ENCODE assay signal across 8 mouse cellular contexts in genomic region chr4:155171961-155172533, GRCm38 (mm10). TPM values are rescaled to one million over a fixed set of nuclear protein-coding genes. Genes with fewer than 3 reads are reported as not detected.
DNase-seq lines count a peak whose midpoint lies in the region; ATAC-seq and TF ChIP-seq lines count a peak whose summit lies in the region.

No protein-coding gene starts in this region.

- WGBS in intestine, embryonic 15.5 days = 69% methylated on average over 5 of the region's 5 CpGs
- WGBS in intestine, postnatal 0 days = 80% methylated on average over 5 of the region's 5 CpGs
- WGBS in embryonic facial prominence, embryonic 14.5 days = 74% methylated on average over 5 of the region's 5 CpGs
- WGBS in limb, embryonic 12.5 days = 86% methylated on average over 5 of the region's 5 CpGs
- WGBS in thymus, adult 2 months = 25% methylated on average over 5 of the region's 5 CpGs

- no peaks in the 10 kb centered on the region for H3K36me3 ChIP-seq in intestine, embryonic 15.5 days
- no peaks in the 10 kb centered on the region; the same call in 1 of the 2 replicates for H3K36me3 ChIP-seq in intestine, postnatal 0 days (ENCODE audit: control insufficient read depth, insufficient read depth)
- H3K36me3 ChIP-seq in ES-Bruce4 (ENCODE audit: control insufficient read depth, insufficient read depth, low read length, poor library complexity, severe bottlenecking) = no peaks in the 10 kb centered on the region
- no peaks in the 10 kb centered on the region for H3K36me3 ChIP-seq in embryonic facial prominence, embryonic 14.5 days (ENCODE audit: control insufficient read depth, insufficient read depth, low read length)
- no peaks in the 10 kb centered on the region for H3K36me3 ChIP-seq in limb, embryonic 12.5 days
- H3K36me3 ChIP-seq in thymus, adult 2 months (ENCODE audit: control insufficient read depth, insufficient read depth, low read length) = no peaks in the 10 kb centered on the region

- no peaks in the 10 kb centered on the region for H3K9me3 ChIP-seq in intestine, embryonic 15.5 days
- H3K9me3 ChIP-seq in intestine, postnatal 0 days (ENCODE audit: control insufficient read depth) = no peaks in the 10 kb centered on the region
- H3K9me3 ChIP-seq in ES-Bruce4 (replicated peaks; ENCODE audit: control insufficient read depth, insufficient read depth, low read length, poor library complexity, severe bottlenecking) = no peaks in the 10 kb centered on the region
- H3K9me3 ChIP-seq in embryonic facial prominence, embryonic 14.5 days (ENCODE audit: control insufficient read depth, low read length) = no peaks in the 10 kb centered on the region
- H3K9me3 ChIP-seq in limb, embryonic 12.5 days = no peaks in the 10 kb centered on the region

- no peak for TF ChIP-seq EP300 in ES-Bruce4 (IDR thresholded peaks at IDR 0.05; ENCODE audit: insufficient read depth, low read depth, low read length)

- TF ChIP-seq POLR2A in ES-Bruce4 (IDR thresholded peaks at IDR 0.05; ENCODE audit: insufficient read depth, low read length) = no peak
- no peak for TF ChIP-seq POLR2A in thymus, adult 2 months (IDR thresholded peaks at IDR 0.05; ENCODE audit: control insufficient read depth, extremely low read depth, insufficient read depth, low read length, poor library complexity)

- no peak for TF ChIP-seq CTCF in intestine, postnatal 0 days (IDR thresholded peaks at IDR 0.05; ENCODE audit: low read depth)
- no peak for TF ChIP-seq CTCF in ES-Bruce4 (IDR thresholded peaks at IDR 0.05; ENCODE audit: low read depth, low read length)
- no peak for TF ChIP-seq CTCF in thymus, adult 2 months (IDR thresholded peaks at IDR 0.05; ENCODE audit: borderline replicate concordance, control insufficient read depth, extremely low read depth, insufficient read depth, low read length, poor library complexity)

- no peak for ATAC-seq in intestine, embryonic 15.5 days
- no peak for ATAC-seq in intestine, postnatal 0 days
- no peak for ATAC-seq in embryonic facial prominence, embryonic 14.5 days (ENCODE audit: low read depth)
- ATAC-seq in limb, embryonic 12.5 days (ENCODE audit: insufficient number of reproducible peaks, insufficient read depth, low FRiP score, low TSS enrichment, low read depth) = no peak
- no peak for ATAC-seq in megakaryocyte-erythroid progenitor cell, adult 5-6 weeks (replicated peaks; ENCODE audit: low FRiP score, low TSS enrichment, poor library complexity, severe bottlenecking)

- no peaks in the 10 kb centered on the region for H3K27me3 ChIP-seq in intestine, embryonic 15.5 days (replicated peaks)
- no peaks in the 10 kb centered on the region for H3K27me3 ChIP-seq in intestine, postnatal 0 days (replicated peaks; ENCODE audit: control insufficient read depth, insufficient read depth, low read length)
- H3K27me3 ChIP-seq in ES-Bruce4 (ENCODE audit: control insufficient read depth, insufficient read depth, low read length, poor library complexity, severe bottlenecking) = no peaks in the 10 kb centered on the region
- H3K27me3 ChIP-seq in embryonic facial prominence, embryonic 14.5 days (replicated peaks; ENCODE audit: control insufficient read depth, insufficient read depth, low read length) = no peaks in the 10 kb centered on the region
- no peaks in the 10 kb centered on the region for H3K27me3 ChIP-seq in limb, embryonic 12.5 days
- no peaks in the 10 kb centered on the region for H3K27me3 ChIP-seq in thymus, adult 2 months (ENCODE audit: control insufficient read depth, insufficient read depth, low read length)

- H3K4me1 ChIP-seq in intestine, embryonic 15.5 days (replicated peaks) = peaks cover 73% of the 10 kb centered on the region
- H3K4me1 ChIP-seq in intestine, postnatal 0 days (replicated peaks; ENCODE audit: control insufficient read depth, insufficient read depth, low read length) = peaks cover 16% of the 10 kb centered on the region
- peaks cover 28% of the 10 kb centered on the region for H3K4me1 ChIP-seq in ES-Bruce4 (ENCODE audit: control insufficient read depth, insufficient read depth, low read length)
- H3K4me1 ChIP-seq in embryonic facial prominence, embryonic 14.5 days (ENCODE audit: control insufficient read depth, insufficient read depth, low read length) = peaks cover 75% of the 10 kb centered on the region
- peaks cover 76% of the 10 kb centered on the region for H3K4me1 ChIP-seq in limb, embryonic 12.5 days (replicated peaks)
- peaks cover 67% of the 10 kb centered on the region for H3K4me1 ChIP-seq in thymus, adult 2 months (replicated peaks; ENCODE audit: control insufficient read depth, insufficient read depth, low read length)

- H3K9ac ChIP-seq in intestine, embryonic 15.5 days = no peak overlapping the region
- no peak overlapping the region for H3K9ac ChIP-seq in intestine, postnatal 0 days (ENCODE audit: low read depth, low read length)
- peak overlapping the region; percentile 79 for H3K9ac ChIP-seq in ES-Bruce4 (ENCODE audit: low read depth, poor library complexity, severe bottlenecking)
- H3K9ac ChIP-seq in embryonic facial prominence, embryonic 14.5 days (ENCODE audit: low read depth, low read length) = no peak overlapping the region
- H3K9ac ChIP-seq in limb, embryonic 12.5 days (replicated peaks) = no peak overlapping the region

- no peak overlapping the region for H3K4me3 ChIP-seq in intestine, embryonic 15.5 days (replicated peaks)
- no peak overlapping the region for H3K4me3 ChIP-seq in intestine, postnatal 0 days (ENCODE audit: low read depth, low read length)
- no peak overlapping the region for H3K4me3 ChIP-seq in ES-Bruce4 (ENCODE audit: low read depth, low read length)
- H3K4me3 ChIP-seq in embryonic facial prominence, embryonic 14.5 days (ENCODE audit: low read depth, low read length) = no peak overlapping the region
- H3K4me3 ChIP-seq in limb, embryonic 12.5 days (replicated peaks) = no peak overlapping the region
- H3K4me3 ChIP-seq in thymus, adult 2 months (ENCODE audit: control insufficient read depth, insufficient read depth, low read length) = no peak overlapping the region

- 0 out of 2 replicates have a peak overlapping the region, but pooled peaks have one; percentile 54 for H3K4me2 ChIP-seq in intestine, embryonic 15.5 days (replicated peaks)
- H3K4me2 ChIP-seq in intestine, postnatal 0 days (replicated peaks; ENCODE audit: low read depth) = no peak overlapping the region
- no peak overlapping the region for H3K4me2 ChIP-seq in embryonic facial prominence, embryonic 14.5 days (ENCODE audit: low read depth, low read length)
- no peak overlapping the region for H3K4me2 ChIP-seq in limb, embryonic 12.5 days

- H3K27ac ChIP-seq in intestine, embryonic 15.5 days = 0 out of 2 replicates have a peak overlapping the region, but pooled peaks have one; percentile 98
- H3K27ac ChIP-seq in intestine, postnatal 0 days (ENCODE audit: low read depth, low read length) = no peak overlapping the region
- peak overlapping the region; percentile 73 for H3K27ac ChIP-seq in ES-Bruce4 (ENCODE audit: insufficient read depth, low read length)
- H3K27ac ChIP-seq in embryonic facial prominence, embryonic 14.5 days (replicated peaks; ENCODE audit: low read depth, low read length) = peak overlapping the region; percentile 92; the same call in 1 of the 2 replicates
- H3K27ac ChIP-seq in limb, embryonic 12.5 days = peak overlapping the region; percentile 62
- no peak overlapping the region; the same call in 1 of the 2 replicates for H3K27ac ChIP-seq in thymus, adult 2 months (ENCODE audit: control insufficient read depth, insufficient read depth, low read length)

- DNase-seq in embryonic facial prominence, embryonic 14.5 days (ENCODE audit: low spot score) = no peak
- no peak for DNase-seq in adrenal gland, postnatal 25 days
- DNase-seq in thymus, adult 2 months = no peak

RNA-seq across cellular contexts. Expression of gene Ski, which starts 50.3 kb away (rescaled TPM):
- 13.3 and 13.8 TPM in 2 replicates for polyA plus RNA-seq in intestine, embryonic 15.5 days (2015; fragmentation: Nextera tagmentation; extraction: Ambion mirVana)
- polyA plus RNA-seq in intestine, postnatal 0 days (2015; fragmentation: Nextera tagmentation; extraction: Ambion mirVana) = 13.3 and 14.0 TPM in 2 replicates
- polyA plus RNA-seq in ES-Bruce4 (2011; ENCODE audit: insufficient read depth, insufficient read length, low read depth, missing spikeins) = 63.5 and 67.2 TPM in 2 replicates
- polyA plus RNA-seq in embryonic facial prominence, embryonic 14.5 days (2014; fragmentation: Nextera tagmentation; extraction: Ambion mirVana) = 34.1 and 34.9 TPM in 2 replicates
- 18.4 and 18.8 TPM in 2 replicates for polyA plus RNA-seq in limb, embryonic 12.5 days (2016; fragmentation: Nextera tagmentation; extraction: Ambion mirVana)
- total RNA-seq in adrenal gland, postnatal 25 days (2021) = 73.5 and 93.3 TPM in 2 replicates
- 70.5 and 79.5 TPM in 2 replicates for polyA plus RNA-seq in thymus, adult 2 months (2012; rRNA removed)
- 16.3 and 16.4 TPM in 2 replicates for total RNA-seq in megakaryocyte-erythroid progenitor cell, adult 5-6 weeks (2014; fragmentation: Nextera tagmentation)
- total RNA-seq in megakaryocyte-erythroid progenitor cell, adult 5-6 weeks (2017) = 6.7 and 7.7 TPM in 2 replicates

Comparison
In these comparisons a context has a peak if more than half of its experiments do, and no peak if none do; other contexts are left out.
1. H3K27ac ChIP-seq: peak in intestine, embryonic 15.5 days (single experiment), ES-Bruce4 (single experiment), embryonic facial prominence, embryonic 14.5 days (single experiment) and limb, embryonic 12.5 days (single experiment); none in intestine, postnatal 0 days (single experiment) and thymus, adult 2 months (single experiment).